Mouse (Mus musculus) effector memory CD4-positive, alpha-beta T cell, adult 7 months (primary cell): ENCODE data around the gene Dnmt1. TPM values are rescaled to one million over a fixed set of nuclear protein-coding genes. Genes with fewer than 3 reads are reported as not detected.

Experiments used
- polyA plus RNA-seq: library from polyadenylated mRNA; unstranded; fragments of 100-300 nt; shearing (Covaris generic); gene quantifications from one replicate; pipeline ENCODE4 v1.2.1, GENCODE M21; 2017

Dnmt1 gene
- polyA plus RNA-seq: 67.8 TPM

DNA sequence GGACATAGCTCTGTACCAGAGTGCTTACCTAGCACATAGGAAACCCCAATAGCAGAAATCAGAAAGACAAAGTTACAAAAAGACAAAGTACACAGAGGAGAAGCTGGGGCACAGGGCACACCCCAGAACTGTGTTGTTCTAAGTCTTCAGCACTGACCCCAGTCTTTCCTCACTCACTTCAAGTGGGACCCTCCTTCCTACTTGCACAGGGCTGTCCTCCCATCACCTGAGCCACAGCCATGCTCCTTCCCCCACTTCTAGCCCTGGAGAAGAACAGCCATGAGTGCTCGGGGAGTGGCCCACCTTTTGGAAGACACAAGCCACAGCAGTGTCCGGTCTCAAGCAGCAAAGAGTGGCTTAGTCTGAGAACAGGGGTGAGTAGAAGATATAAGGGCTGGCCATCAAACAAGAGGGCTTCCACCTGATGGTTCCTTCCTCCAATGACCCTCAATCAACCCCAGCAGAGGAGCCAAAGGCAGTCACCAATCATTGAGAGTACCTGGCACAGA, at the start of gene Dnmt1:
Gene Dnmt1, minus strand, starts transcription at position 459 of the 509 bp plus-strand sequence.

DNA sequence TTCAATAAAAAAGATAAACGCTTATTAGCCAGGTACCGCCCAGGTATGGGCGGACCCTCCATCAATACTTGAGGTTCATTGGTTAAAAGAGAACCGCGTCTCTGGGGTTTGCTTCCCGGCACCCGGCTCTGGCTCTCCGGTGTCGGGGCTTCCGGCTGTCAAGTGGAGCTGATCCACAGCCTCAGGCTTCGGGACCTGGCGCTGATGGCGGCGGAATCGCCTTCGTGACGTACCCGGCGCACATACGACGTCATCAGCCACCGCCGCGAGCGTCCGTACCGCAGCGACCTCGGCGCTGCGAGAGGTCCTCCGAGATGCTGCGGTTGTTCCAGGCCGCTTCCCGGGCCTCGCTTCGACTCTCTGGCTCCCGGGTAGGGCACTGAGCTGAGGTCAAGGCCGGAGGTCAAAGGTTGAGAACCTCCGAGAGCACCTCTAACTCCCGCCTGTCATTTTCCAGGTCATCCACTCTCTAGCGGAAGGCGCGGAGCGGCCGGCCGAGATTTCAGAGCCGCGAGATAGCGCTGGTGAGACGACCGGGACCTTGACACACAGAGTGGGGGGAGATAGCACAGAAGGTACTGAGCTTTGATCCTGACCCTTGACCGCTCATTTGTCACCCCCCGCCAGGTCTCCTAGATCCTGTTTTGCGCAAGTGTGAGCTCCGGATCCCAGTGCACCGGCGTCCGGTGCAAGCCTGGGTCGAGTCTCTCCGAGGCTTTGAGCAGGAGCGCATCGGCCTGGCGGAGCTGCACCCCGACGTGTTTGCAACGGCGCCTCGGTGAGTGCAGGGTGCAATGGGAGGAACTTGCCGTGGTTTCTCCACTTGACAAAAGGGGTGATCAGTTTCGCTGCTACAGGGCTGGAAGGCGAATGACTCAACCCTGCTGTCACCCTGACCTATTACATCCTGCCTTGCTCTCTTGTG, 43.2 kb upstream of the Dnmt1 start, which contains the start of gene Mrpl4:
Gene Mrpl4, plus strand, starts transcription at position 112 of the 925 bp plus-strand sequence.

DNA sequence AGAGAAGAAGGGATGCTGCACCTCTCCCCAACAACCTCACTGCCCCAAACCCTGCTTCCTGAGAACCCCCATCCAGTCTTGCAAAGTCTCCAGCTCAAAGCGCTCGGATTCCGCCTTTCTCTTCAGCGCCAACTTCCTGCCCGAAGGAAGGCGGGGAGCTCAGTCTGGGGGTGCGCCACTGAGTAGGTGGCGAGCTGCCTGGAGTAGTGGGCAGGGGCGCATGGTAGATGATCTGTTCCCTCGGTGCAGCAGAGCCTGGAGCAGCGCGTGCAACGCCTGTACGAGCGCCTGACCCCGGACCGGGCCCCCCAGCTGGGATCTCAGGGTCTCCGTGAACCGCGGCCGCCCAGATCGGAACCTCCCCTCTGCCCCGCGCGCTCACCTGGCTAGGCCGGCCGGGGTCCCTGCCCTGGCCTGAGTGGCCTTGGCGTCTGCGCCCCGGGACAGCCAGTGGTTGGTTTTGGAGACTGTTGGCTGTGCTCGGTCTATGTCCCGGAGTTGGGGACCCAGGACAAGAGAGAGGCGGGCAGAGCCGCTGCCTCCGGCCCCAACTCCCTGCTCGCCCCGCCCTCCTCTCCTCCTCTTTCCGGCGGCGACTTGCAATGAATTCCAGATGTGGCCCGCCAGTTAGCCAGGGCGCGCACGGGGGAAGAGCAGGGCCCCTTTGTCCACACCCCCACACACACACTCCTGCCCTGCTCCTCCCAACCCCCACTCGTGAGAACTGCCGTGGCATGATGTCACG, 16.7 kb upstream of the Dnmt1 start, which contains the start of gene S1pr2:
Gene S1pr2, minus strand, starts transcription at position 566 of the 745 bp plus-strand sequence.

DNA sequence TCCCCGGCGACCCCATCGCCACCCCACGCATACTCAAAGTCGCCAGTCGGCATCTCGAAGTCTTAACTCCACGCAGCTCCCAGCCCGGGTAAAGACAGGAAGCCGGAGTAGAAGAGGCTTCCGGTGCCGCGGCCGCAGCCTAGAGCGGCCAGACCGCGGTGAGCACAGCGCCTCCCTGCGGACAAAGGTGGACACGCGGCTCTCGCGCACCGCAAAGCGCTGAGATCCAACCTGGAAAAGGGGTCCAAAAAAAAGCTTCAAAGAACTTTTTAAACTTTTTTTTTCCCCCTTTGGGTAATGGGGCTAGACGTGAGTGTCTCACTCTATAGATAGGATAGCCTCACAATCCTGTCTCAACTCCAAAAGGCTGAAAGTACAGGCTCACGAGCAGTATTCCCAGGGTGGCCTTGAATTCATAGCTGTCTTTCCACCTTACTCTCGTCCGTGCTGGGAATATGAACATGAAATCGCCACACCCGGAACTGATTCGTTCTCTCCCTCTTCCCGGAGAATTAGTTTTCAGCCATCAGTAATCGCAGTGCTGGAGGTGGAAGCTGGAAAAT, 61.1 kb downstream of the Dnmt1 start, which contains the start of gene Eif3g:
Gene Eif3g, minus strand, starts transcription at position 113 of the 563 bp plus-strand sequence.

DNA sequence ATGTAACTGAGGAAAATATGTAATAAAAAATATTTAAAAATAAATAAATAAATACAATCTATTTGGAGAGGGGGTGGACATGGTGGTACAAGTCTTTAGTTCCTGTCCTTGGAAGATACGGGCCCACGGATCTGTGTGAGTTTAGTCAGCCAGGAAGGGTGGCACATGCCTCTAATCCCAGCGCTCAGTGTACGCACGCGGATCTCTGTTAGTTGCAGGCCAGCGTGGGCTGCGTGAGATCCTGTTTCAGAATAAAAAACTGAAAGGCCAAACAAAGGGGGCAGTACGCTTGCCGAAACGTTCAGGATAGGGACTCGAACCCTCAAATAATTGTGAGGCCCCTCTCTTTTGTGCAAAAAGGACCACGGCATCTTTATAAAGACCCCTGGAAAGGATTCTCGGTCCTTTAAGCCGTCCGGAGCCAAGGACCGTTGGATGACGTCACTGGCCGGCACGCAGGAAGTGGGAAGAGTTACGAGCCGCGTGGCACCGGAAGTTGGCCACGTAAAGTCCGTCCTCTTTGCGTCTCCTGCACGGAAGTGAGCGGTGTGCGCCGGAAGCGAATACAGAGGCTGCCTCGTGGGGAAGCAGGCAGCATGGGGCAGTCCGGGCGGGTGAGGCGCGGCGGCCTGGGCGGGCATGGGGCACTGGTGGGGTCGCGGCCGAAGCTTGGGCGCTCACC, 71.8 kb downstream of the Dnmt1 start, which contains the start of gene Ppan:
Gene Ppan, plus strand, starts transcription at position 472 of the 682 bp plus-strand sequence.

DNA sequence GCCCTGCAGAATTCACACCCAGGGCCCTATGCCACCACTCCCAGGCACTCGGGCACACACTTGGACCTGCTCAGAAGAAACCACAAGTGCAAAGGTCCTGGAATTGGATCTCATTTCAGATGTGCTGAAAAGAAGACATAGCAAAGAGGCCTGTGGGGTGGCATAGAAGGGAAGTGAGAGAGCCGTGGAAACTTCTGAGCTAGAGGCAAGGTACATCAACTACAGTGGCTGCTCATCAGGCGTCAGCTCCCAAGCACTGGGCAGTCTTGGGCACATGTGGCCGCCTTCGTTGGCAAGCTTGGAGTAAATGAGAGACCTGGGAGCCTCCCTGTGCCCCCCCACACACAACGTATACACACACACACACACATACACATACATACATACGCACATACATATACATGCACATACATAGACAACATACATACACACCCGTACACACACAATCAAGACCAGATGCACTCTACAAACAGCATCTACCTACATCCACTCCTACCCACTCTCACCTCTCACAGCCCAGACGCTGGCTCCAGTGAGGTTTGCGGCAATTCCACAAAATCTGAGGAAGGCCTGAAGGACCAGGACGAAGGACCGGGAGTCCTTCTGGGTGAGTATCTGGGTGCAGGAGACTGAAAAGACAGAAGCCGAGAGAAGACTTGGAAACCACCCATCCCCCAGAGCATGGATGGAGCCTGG, 80.4 kb downstream of the Dnmt1 start, which contains the start of gene Angptl6:
Gene Angptl6, minus strand, starts transcription at position 631 of the 696 bp plus-strand sequence.

DNA sequence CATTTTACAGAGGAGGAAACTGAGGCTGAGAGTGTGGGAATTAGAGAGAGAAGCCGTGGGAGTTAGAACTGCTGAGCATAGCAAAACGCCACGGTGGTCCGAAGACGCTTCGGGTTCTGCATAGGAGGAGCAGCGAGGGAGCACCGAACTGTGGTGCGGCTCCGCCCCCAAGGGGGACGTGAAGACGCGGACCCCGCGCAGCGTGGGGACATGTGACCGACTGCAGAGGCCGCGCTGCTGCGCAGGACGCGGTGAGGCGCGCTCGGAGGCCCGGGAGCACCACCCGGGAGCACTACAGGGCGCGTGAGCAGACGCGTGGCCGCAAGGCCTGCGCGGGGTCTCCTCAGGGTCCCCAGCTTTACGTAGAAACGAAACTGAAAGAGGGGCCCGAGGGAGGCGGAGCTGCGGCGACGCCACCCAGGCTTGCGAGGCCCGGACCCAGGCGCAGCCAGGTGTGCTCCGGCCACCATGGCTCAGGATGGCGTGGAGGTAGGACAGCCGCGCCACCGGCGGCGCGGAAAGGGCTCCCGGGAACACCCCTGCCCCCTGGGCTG, 91.2 kb downstream of the Dnmt1 start, which contains the start of gene A230050P20Rik:
Gene A230050P20Rik, plus strand, starts transcription at position 195 of the 554 bp plus-strand sequence.

Other genes starting within 250 kb of the Dnmt1 start
- 0.27 TPM for gene Olfm2, start 213.5 kb downstream of the Dnmt1 start, polyA plus RNA-seq
- not detected for gene Col5a3, start 144.8 kb downstream of the Dnmt1 start, polyA plus RNA-seq
- gene Rdh8, start 141.4 kb downstream of the Dnmt1 start, polyA plus RNA-seq: not detected
- 33.1 TPM for gene A230050P20Rik, start 91.2 kb downstream of the Dnmt1 start, polyA plus RNA-seq
- gene Angptl6, start 80.2 kb downstream of the Dnmt1 start, polyA plus RNA-seq: 1.1 TPM
- 97.3 TPM for gene Ppan, start 71.7 kb downstream of the Dnmt1 start, polyA plus RNA-seq
- gene Eif3g, start 61.3 kb downstream of the Dnmt1 start, polyA plus RNA-seq: 332 TPM
- 10.3 TPM for gene S1pr2, start 16.9 kb upstream of the Dnmt1 start, polyA plus RNA-seq
- gene Mrpl4, start 42.9 kb upstream of the Dnmt1 start, polyA plus RNA-seq: 101 TPM
- gene Icam1, start 56.1 kb upstream of the Dnmt1 start, polyA plus RNA-seq: 268 TPM
- 1.4 TPM for gene Icam4, start 69.5 kb upstream of the Dnmt1 start, polyA plus RNA-seq
- gene Icam5, start 72.2 kb upstream of the Dnmt1 start, polyA plus RNA-seq: not detected
- 0.73 TPM for gene Zglp1, start 107.2 kb upstream of the Dnmt1 start, polyA plus RNA-seq
- gene Gm49373, start 113.2 kb upstream of the Dnmt1 start, polyA plus RNA-seq: not detected
- gene Fdx1l, start 113.7 kb upstream of the Dnmt1 start, polyA plus RNA-seq: 47.1 TPM
- gene Gm38431, start 132.1 kb upstream of the Dnmt1 start, polyA plus RNA-seq: 6.2 TPM
- gene Raver1, start 132.1 kb upstream of the Dnmt1 start, polyA plus RNA-seq: 53.3 TPM
- gene Tyk2, start 171.4 kb upstream of the Dnmt1 start, polyA plus RNA-seq: 65.3 TPM
- gene Cdc37, start 190.1 kb upstream of the Dnmt1 start, polyA plus RNA-seq: 320 TPM
- 3.4 TPM for gene Pde4a, start 205.8 kb upstream of the Dnmt1 start, polyA plus RNA-seq